Mouse (Mus musculus) hindbrain, embryonic 12.5 days (tissue): Measurements from ENCODE around the gene Zfp646. TPM values are rescaled to one million over a fixed set of nuclear protein-coding genes. Genes with fewer than 3 reads are reported as not detected.
A peak's percentile ranks its signal among the peaks of the same experiment; 100 is the strongest.
"Not testable (repeated sequence)": the region's sequence is repeated elsewhere in the genome, so short reads cannot be mapped to it uniquely, and the experiment has no call there.

ENCODE experiments used
- ATAC-seq: fragments of 200-750 bp; cut with Nextera tagmentation; 2 replicates; pipeline ENCODE4 v1.8.0; 2017; ENCODE audit warnings: moderate TSS enrichment; ENCODE audit not compliant: low FRiP score
- H3K27ac ChIP-seq: fragments of 300-500 bp; sonication (generic); 2 replicates; pipeline ENCODE4 v1.5.1; 2016; ENCODE audit warnings: mild to moderate bottlenecking
- H3K27me3 ChIP-seq: fragments of 300-500 bp; sonication (generic); 2 replicates; pipeline ENCODE4 v1.6.1; 2016; ENCODE audit warnings: mild to moderate bottlenecking
- H3K36me3 ChIP-seq: fragments of 300-500 bp; sonication (generic); 2 replicates; pipeline ENCODE4 v1.6.1; 2016; ENCODE audit warnings: mild to moderate bottlenecking
- H3K4me1 ChIP-seq: fragments of 300-500 bp; sonication (generic); 2 replicates; pipeline ENCODE4 v1.6.1; 2016
- H3K4me2 ChIP-seq: fragments of 300-500 bp; sonication (generic); replicated peaks from 2 replicates; pipeline ENCODE4 v1.6.1; 2016; ENCODE audit warnings: mild to moderate bottlenecking
- H3K4me3 ChIP-seq: fragments of 300-500 bp; sonication (generic); 2 replicates; pipeline ENCODE4 v1.5.1; 2016; ENCODE audit warnings: mild to moderate bottlenecking
- H3K9ac ChIP-seq: fragments of 300-500 bp; sonication (generic); 2 replicates; pipeline ENCODE4 v1.6.1; 2016; ENCODE audit warnings: mild to moderate bottlenecking, moderate library complexity
- H3K9me3 ChIP-seq: fragments of 300-500 bp; sonication (generic); replicated peaks from 2 replicates; pipeline ENCODE4 v1.6.1; 2016; ENCODE audit warnings: mild to moderate bottlenecking
- WGBS: fragments of 180-500 bp; shearing (Covaris S2); methylation state at CpG from one replicate; pipeline ENCODE4 v1.1.7; 2016; 5-methylcytosine and 5-hydroxymethylcytosine counted together
- polyA plus RNA-seq: library from polyadenylated mRNA; unstranded; fragments of >200 nt; fragmentation: Nextera tagmentation; extraction: Ambion mirVana; gene quantifications from 2 replicates; pipeline ENCODE4 v1.2.1, GENCODE M21; 2016

The Zfp646 gene
- polyA plus RNA-seq = 19.7 and 20.9 TPM in 2 replicates

DNA sequence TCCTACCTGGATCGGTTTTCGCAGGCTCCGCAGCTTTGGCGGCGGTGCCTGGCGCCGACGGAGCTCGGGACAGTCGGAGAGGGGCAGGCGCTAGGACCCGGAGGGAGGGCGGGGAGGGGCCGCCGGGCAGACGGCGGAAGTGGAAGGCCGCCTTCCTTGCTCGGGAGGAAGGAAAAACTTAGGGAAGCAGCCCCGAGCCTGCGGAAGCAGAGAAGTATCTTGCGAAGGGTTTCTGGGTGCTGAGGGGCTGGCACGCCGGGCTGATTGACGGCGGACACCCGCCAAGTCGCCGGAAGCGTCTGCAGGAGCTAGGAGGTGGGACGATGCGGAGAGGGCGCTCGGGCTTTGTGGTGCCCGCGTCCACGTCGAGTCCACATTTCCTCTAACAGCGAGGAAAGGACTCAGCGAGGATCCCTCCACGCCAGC, at the start of gene Zfp646:
Gene Zfp646, plus strand, starts transcription at position 181 of the 426 bp plus-strand sequence.
- no peaks in the 10 kb centered on the region for H3K27me3 ChIP-seq
- peaks cover 31% of the 10 kb centered on the region for H3K4me1 ChIP-seq
- under 1% methylated on average over 41 of the region's 41 CpGs for WGBS
- peak within 1 kb of the TSS; percentile 81 for H3K4me3 ChIP-seq
- peak within 1 kb of the TSS; percentile 96 for H3K27ac ChIP-seq
- ATAC-seq = peak; percentile 89
- peaks cover 42% of the 10 kb centered on the region for H3K36me3 ChIP-seq
- H3K9ac ChIP-seq = peak within 1 kb of the TSS; percentile 96
- no peaks in the 10 kb centered on the region for H3K9me3 ChIP-seq
- peak within 1 kb of the TSS; percentile 86 for H3K4me2 ChIP-seq

GRCm38 (mm10) chr7:127835550-127835949, 40.5 kb upstream of the Zfp646 start:
- H3K4me1 ChIP-seq = no peaks in the 10 kb centered on the region
- H3K9ac ChIP-seq = no peak overlapping the region
- no peak overlapping the region for H3K27ac ChIP-seq
- no peaks in the 10 kb centered on the region; the same call in 1 of the 2 replicates for H3K27me3 ChIP-seq
- WGBS = 83% methylated on average over 2 of the region's 2 CpGs
- no peaks in the 10 kb centered on the region for H3K36me3 ChIP-seq
- H3K9me3 ChIP-seq = no peaks in the 10 kb centered on the region
- no peak for ATAC-seq
- no peak overlapping the region for H3K4me2 ChIP-seq
- no peak overlapping the region for H3K4me3 ChIP-seq

DNA sequence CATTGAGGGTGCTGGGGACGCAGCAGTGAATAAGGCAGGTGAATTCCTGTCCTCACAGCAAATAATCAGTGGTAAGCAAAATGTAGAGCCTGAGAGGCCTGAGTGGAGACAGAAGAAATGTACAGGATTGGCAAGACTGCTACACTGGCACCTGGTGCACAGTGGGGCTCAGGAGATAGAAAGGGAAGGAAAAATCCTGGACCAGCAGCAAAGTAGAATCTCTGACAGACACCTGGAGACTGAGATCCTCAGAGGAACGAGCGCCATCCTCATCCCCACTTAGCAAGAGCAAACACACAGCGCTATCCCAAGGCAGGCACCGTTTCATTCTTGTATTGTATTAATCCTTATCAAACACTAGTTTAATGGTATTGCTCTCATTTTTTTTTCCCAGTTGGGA, 38.5 kb upstream of the Zfp646 start:
- Histone ChIP-seq H3K27ac (no peak overlapping the region), H3K36me3 (no peaks in the 10 kb centered on the region), H3K4me1 (peaks cover 5% of the 10 kb centered on the region), H3K4me2 (no peak overlapping the region), H3K27me3 (no peaks in the 10 kb centered on the region; the same call in 1 of the 2 replicates), H3K9me3 (no peaks in the 10 kb centered on the region), H3K9ac (no peak overlapping the region), H3K4me3 (no peak overlapping the region)
- no peak for ATAC-seq
- 90% methylated on average over 5 of the region's 5 CpGs for WGBS

DNA sequence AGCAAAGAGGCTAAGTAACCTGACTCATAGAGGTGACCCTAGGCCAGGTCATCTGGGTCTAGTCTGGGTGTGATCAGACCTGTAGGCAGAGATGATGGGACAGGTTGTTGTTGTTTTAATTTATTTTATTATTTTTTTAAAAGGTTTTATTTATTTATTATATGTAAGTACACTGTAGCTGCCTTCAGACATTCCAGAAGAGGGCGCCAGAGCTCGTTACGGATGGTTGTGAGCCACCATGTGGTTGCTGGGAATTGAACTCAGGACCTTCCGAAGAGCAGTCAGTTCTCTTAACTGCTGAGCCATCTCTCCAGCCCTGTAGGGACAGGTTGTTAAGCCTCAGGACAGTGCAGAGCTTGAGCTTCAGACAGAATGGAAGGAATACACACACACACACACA, 38.1 kb upstream of the Zfp646 start:
- WGBS = 69% methylated on average over 4 of the region's 4 CpGs
- ATAC-seq = not testable (repeated sequence)

GRCm38 (mm10) chr7:127840031-127840430, 36.0 kb upstream of the Zfp646 start:
- not testable (repeated sequence) for H3K27me3 ChIP-seq, H3K4me2 ChIP-seq, H3K27ac ChIP-seq, H3K36me3 ChIP-seq, H3K4me3 ChIP-seq, H3K9ac ChIP-seq, ATAC-seq, H3K9me3 ChIP-seq, H3K4me1 ChIP-seq
- 73% methylated on average over 2 of the region's 2 CpGs for WGBS

More for the DNA sequence above, 38.1 kb upstream of the Zfp646 start:
- not testable (repeated sequence) for H3K9ac ChIP-seq, H3K27ac ChIP-seq, H3K4me3 ChIP-seq, H3K27me3 ChIP-seq, H3K4me1 ChIP-seq, H3K9me3 ChIP-seq, H3K4me2 ChIP-seq, H3K36me3 ChIP-seq

DNA sequence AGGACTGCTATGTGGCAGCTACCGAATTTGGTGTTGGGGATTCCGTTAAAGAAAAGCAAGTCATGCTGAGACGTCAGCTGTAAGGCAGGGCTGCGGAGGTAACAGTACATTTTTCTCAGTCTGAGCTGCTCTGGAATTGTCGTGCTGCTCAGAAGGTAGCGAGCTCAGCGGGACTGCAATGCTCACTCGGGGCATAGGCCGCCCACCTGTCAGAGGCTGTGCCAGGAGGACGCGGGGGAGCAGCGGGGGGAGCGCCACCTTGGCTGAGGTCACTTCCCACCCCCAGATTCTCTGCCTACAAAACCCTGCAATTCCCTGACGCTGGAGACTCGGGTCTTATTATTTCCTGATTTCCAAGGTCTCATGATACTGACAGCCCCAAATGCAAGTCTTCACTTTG, 35.1 kb upstream of the Zfp646 start:
- peak overlapping the region; percentile 54 for H3K4me3 ChIP-seq
- peak; percentile 36 for ATAC-seq
- 0 out of 2 replicates have a peak, but pooled peaks cover 3% of the 10 kb centered on the region for H3K36me3 ChIP-seq
- peaks cover 7% of the 10 kb centered on the region for H3K4me1 ChIP-seq
- H3K9ac ChIP-seq = peak overlapping the region; percentile 62
- H3K27ac ChIP-seq = peak overlapping the region; percentile 89
- no peaks in the 10 kb centered on the region for H3K9me3 ChIP-seq
- H3K4me2 ChIP-seq = peak overlapping the region; percentile 99
- WGBS = 3% methylated on average over 15 of the region's 15 CpGs
- no peaks in the 10 kb centered on the region; the same call in 1 of the 2 replicates for H3K27me3 ChIP-seq

- ATAC-seq = peak; percentile 93
- WGBS = under 1% methylated on average over 46 of the region's 46 CpGs
- Histone ChIP-seq H3K27me3 (no peaks in the 10 kb centered on the region; the same call in 1 of the 2 replicates), H3K9ac (peak overlapping the region; percentile 62), H3K4me2 (peak overlapping the region; percentile 99), H3K4me3 (peak overlapping the region; percentile 54), H3K4me1 (peaks cover 7% of the 10 kb centered on the region), H3K36me3 (peaks cover 5% of the 10 kb centered on the region; the same call in 1 of the 2 replicates), H3K27ac (peak overlapping the region; percentile 89), H3K9me3 (no peaks in the 10 kb centered on the region)
Observed at GRCm38 (mm10) chr7:127841340-127842000, 34.6 kb upstream of the Zfp646 start.

- H3K27ac ChIP-seq = peak overlapping the region; percentile 89
- ATAC-seq = peak; percentile 59
Observed at GRCm38 (mm10) chr7:127842001-127842718, 33.9 kb upstream of the Zfp646 start.

GRCm38 (mm10) chr7:127849973-127850875, 25.8 kb upstream of the Zfp646 start:
- no peaks in the 10 kb centered on the region for H3K9me3 ChIP-seq
- ATAC-seq = no peak
- no peaks in the 10 kb centered on the region for H3K4me1 ChIP-seq
- no peak overlapping the region for H3K27ac ChIP-seq
- peaks cover 6% of the 10 kb centered on the region for H3K36me3 ChIP-seq
- H3K4me3 ChIP-seq = no peak overlapping the region
- H3K9ac ChIP-seq = no peak overlapping the region
- 83% methylated on average over 6 of the region's 6 CpGs for WGBS
- H3K27me3 ChIP-seq = no peaks in the 10 kb centered on the region
- no peak overlapping the region for H3K4me2 ChIP-seq

More at GRCm38 (mm10) chr7:127842001-127842718, 33.9 kb upstream of the Zfp646 start:
- H3K36me3 ChIP-seq = peaks cover 9% of the 10 kb centered on the region; the same call in 1 of the 2 replicates
- H3K4me2 ChIP-seq = peak overlapping the region; percentile 99
- H3K27me3 ChIP-seq = no peaks in the 10 kb centered on the region; the same call in 1 of the 2 replicates
- no peaks in the 10 kb centered on the region for H3K9me3 ChIP-seq
- H3K4me1 ChIP-seq = peaks cover 7% of the 10 kb centered on the region
- H3K9ac ChIP-seq = peak overlapping the region; percentile 62
- peak overlapping the region; percentile 54 for H3K4me3 ChIP-seq
- under 1% methylated on average over 40 of the region's 40 CpGs for WGBS

DNA sequence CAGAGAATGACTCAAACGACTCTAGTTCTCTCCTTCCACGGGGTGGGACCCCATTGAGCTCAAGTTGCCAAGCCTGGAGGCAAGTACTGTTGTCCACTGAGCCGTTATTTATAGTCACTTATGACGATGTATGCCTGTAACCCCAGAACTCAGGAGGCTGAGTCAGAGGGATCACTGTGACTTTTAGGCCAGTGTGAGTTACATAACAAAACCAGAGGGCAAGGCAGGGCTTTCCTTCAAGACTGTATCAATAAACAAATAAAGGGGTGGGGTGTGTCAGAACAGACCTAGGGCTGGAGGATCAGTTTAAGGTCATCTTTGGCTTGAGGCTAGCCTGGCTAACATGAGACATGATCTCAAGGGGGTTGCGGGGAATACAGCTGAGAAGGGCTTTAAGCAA, 25.1 kb upstream of the Zfp646 start:
- ATAC-seq = no peak
- WGBS = 65% methylated on average over 5 of the region's 5 CpGs
- Histone ChIP-seq H3K36me3 (peaks cover 6% of the 10 kb centered on the region), H3K27ac (no peak overlapping the region), H3K9ac (no peak overlapping the region), H3K4me2 (no peak overlapping the region), H3K4me3 (no peak overlapping the region), H3K4me1 (no peaks in the 10 kb centered on the region), H3K27me3 (no peaks in the 10 kb centered on the region), H3K9me3 (no peaks in the 10 kb centered on the region)

- Histone ChIP-seq H3K9me3 (no peaks in the 10 kb centered on the region), H3K9ac (no peak overlapping the region), H3K27me3 (no peaks in the 10 kb centered on the region), H3K4me1 (no peaks in the 10 kb centered on the region), H3K36me3 (peaks cover 3% of the 10 kb centered on the region; the same call in 1 of the 2 replicates), H3K4me3 (no peak overlapping the region), H3K4me2 (no peak overlapping the region), H3K27ac (no peak overlapping the region)
- WGBS = 97% methylated on average over 6 of the region's 6 CpGs
- no peak for ATAC-seq
Observed at GRCm38 (mm10) chr7:127858258-127858657, 17.8 kb upstream of the Zfp646 start.

GRCm38 (mm10) chr7:127866434-127866833, 9.6 kb upstream of the Zfp646 start:
- Histone ChIP-seq H3K36me3 (peaks cover 50% of the 10 kb centered on the region), H3K27ac (no peak overlapping the region), H3K4me3 (no peak overlapping the region), H3K9me3 (no peaks in the 10 kb centered on the region), H3K27me3 (no peaks in the 10 kb centered on the region), H3K4me2 (no peak overlapping the region), H3K9ac (no peak overlapping the region), H3K4me1 (no peaks in the 10 kb centered on the region)
- ATAC-seq = no peak
- 94% methylated on average over 12 of the region's 12 CpGs for WGBS
